Mouse (Mus musculus) mesoderm, embryonic 11.5 days (tissue): ENCODE results near the gene Dnaja3.
A peak's percentile ranks its signal among the peaks of the same experiment; 100 is the strongest.

ENCODE experiments used
- DNase-seq: peaks from one replicate; pipeline ENCODE4 v3.0.0-alpha.2; 2012; ENCODE audit warnings: low read depth, low spot score

Gene Dnaja3

DNA sequence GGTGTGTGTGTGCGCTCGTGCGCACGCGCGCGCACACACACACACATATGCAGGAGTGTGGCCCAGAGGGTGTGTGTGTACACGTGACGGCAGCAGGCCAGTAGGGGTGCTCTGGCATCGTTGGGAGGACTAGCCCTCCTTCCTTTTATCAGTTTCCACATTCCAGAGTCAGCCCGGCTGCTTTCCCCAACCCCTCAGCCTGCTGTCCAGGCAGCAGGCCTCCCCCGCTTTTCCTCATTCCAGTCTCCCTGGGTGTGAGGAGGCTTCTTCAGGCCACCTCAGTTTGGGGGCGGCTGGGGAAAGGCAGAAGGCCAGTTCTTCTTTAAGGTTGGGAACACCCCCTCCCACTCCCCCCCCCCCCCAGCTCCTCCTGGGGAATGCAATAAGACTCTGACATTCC lies 2.4 kb downstream of the Dnaja3 start:
- peak; percentile 77 for DNase-seq

DNA sequence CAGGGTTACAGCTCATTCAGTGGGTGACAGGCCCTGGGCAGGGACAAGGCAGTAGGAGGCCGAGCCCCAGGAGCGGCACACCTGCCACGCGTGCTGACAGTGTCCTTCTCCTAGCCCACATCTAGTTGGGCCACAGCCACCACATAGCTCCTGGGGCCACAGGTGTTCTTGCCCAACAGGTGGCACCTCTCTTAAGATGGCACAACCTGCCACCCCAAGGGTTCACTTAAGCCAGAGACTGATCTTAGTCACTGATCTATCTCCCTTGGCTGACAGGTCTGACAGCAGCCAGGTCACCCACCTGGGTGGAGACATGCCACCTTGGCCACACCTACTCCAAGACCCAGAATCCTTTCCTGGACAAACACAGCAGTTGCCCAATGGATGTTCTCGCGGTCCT lies 3.1 kb downstream of the Dnaja3 start:
- DNase-seq = no peak

DNA sequence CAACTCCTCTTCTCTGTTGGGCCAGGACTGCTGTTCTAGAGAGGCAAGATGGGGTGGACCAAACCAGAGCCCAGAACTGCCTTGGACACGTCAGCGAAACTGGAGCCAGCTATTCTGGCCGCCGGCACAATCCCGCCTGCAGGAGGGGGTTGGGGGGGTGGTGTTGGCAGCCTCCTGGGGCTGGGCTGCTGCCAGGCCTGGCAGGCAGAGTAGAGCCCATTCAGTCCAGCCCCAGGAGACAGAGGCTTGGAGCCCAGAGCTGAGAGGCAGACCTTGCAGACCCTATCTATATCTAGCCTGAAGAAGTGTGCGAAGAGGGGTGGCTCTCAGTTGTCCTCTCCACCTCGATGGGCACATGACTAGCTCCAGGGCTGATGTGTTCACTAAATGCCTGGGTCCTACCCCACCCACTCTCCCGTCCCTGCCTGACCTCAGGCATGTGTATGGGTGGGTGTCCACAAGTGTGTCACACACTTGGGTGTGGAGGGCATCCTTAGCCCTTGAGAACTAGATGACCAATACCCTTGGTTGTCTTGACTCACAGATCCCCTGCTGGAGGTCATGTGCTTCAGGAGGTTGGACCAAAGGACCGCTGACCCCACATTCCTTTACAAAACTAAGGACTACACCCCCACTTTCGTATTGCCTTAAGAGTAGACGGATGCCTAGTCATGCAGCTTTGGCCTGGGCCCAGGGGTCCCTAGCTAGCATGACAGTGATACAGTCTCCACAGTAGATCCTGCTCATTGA lies 4.1 kb downstream of the Dnaja3 start:
- no peak for DNase-seq

DNA sequence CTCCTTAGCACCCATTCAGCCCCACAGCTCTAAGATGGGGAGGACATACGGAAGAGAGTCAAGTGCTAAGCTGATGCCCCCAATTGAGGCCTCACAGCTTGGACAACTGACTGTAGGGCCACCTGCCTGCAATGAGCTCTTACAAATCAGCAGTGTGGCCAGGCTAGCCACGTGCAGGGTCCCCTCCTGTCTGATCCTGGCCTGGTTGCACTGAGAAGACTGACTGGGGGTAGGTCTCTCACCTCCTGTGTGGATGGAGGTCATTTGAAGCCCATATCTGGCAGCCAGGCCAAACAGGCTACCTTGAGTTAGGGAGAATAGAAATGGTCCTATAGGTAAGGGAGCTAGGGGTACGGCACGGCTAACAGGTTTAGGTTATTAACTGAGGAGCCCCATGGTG lies 6.1 kb downstream of the Dnaja3 start:
- no peak for DNase-seq

GRCm38 (mm10) chr16:4646831-4647230 lies 7.0 kb downstream of the Dnaja3 start:
- no peak for DNase-seq

DNA sequence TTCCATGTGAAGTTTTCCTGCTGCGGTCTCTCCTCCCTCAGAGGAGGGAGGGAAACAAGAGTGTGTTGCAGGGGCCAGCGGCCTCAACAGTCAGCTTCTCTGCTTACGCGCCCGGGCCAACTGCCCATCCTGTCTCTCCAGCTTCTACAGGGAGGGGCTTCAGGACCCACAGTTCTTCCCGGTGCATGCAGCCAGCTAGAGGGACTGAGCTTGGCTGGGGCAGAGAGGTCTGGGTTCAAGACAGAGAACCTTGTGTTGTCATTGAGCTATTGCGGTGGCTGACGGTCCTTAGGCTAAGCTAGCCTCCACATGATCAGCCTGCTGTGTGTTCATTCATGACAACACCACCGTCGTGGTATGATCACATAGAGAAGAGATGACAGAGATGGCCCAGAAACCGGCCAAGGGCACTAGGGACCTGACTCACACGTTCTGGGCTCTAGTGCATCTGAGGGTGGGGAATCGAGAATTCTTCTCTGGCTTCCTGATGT lies 7.9 kb downstream of the Dnaja3 start:
- no peak for DNase-seq

- no peak for DNase-seq
These were observed 8.7 kb downstream of the Dnaja3 start for GRCm38 (mm10) chr16:4648416-4649023.

DNA sequence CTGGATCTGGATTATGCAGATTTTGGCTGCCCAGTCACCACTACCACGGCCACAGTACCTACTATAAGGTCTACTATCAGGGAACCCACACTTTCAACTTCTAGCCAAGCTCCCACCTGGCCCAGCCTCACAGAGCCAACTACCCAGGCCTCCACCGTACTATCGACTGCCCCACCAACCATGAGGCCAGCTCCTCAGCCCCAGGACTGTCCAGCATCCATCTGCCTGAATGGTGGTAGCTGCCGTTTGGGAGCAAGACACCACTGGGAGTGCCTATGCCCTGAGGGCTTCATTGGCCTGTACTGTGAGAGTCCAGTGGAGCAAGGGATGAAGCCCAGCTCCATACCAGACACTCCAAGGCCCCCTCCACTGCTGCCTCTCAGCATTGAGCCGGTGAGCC lies 9.4 kb downstream of the Dnaja3 start:
- no peak for DNase-seq

DNA sequence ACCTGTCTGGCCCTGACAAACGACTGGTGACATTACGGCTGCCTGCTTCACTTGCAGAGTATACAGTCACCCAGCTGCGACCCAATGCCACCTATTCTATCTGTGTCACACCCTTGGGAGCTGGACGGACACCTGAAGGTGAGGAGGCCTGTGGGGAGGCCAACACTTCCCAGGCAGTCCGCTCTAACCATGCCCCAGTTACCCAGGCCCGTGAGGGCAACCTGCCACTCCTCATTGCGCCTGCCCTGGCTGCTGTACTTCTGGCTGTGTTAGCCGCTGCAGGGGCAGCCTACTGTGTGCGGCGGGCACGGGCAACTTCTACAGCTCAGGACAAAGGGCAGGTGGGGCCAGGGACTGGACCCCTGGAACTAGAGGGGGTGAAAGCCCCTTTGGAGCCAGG lies 9.9 kb downstream of the Dnaja3 start:
- no peak for DNase-seq

DNA sequence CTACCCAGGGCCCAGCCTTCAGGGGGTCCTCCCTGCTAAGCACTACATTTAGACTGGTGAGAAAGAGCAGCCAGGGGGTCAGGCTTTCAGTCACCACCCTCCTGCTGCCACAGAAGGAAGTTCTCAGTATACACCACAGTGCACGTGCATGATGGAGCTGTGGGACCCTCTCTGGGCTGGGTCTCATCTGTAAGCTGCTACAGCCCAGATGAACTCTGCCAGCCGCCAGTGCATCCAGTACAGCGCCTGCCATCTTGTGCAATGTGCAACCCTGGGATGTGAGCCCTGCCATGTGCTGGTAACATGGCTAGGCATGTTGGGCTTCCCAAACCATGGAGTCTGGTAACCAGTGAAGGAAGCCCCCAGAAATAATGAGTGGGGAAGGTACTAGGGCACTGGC lies 10.4 kb downstream of the Dnaja3 start:
- DNase-seq = no peak

- DNase-seq = no peak
These were observed 11.3 kb downstream of the Dnaja3 start for GRCm38 (mm10) chr16:4651081-4651480.

DNA sequence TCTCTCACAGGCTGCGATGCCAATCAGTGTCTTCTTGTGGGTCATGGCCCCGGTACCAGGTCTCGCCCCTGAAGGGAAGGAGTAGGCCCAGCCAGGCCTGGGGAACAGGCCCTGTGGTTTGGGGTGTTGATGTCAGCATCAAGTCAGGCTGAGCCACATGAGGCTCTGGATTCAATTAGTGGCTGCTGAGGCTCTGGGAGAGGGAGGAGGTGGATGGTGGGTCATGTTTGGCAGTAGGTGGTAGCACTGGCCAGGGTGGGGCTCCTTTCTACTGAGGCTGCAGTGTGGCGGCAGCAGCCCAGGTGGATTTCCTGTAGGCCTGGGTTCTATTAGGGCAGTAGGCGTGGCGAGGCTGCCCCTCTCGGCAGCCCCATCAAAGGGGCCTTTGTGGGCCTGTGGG lies 11.8 kb downstream of the Dnaja3 start:
- DNase-seq = peak; percentile 63

- peak; percentile 26 for DNase-seq
These were observed 13.1 kb downstream of the Dnaja3 start for GRCm38 (mm10) chr16:4652707-4653416.

- no peak for DNase-seq
These were observed 14.9 kb downstream of the Dnaja3 start for GRCm38 (mm10) chr16:4654706-4655105.

- no peak for DNase-seq
These were observed 15.5 kb downstream of the Dnaja3 start for GRCm38 (mm10) chr16:4655251-4655734.

DNA sequence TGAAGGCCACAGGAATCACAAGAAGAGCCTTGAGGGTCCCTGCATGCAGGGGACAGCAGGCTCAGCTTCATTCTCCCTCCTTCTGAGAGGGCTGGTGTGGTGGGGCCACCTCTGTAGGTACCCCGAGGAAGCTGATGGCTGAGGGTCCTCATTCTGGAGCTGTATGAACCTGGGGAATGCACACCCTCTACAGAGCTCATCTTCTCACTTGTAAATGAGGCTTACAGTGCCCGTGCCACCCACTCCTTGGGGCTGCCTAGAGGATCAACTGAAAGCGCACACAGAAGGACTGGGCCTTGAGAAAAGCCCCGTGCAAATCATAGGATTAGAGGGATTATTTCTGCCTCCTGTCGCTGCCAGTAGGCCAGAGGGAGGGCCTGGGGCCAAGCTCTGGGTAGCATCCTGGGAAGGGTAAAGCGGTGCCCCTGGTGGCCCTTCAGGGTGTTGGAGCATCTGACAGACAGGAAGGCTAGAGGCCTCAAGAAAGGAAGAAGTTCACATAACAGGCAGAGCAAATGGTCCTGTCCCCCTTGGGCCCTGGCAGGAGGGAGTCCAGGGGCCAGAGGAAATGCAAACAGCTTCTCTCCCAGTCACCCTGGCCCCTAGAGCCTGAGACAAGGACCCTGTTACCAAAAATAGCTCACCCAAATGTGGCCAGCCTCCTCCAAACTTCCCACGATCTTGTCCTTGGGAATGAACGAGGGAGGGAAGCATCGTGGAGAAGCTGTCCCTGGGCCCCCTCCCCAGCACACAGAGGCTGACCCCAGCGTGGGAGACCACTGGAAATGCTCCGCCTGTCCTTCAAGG lies 16.2 kb downstream of the Dnaja3 start:
- DNase-seq = no peak

- DNase-seq = no peak
These were observed 16.8 kb downstream of the Dnaja3 start for GRCm38 (mm10) chr16:4656571-4657081.

DNA sequence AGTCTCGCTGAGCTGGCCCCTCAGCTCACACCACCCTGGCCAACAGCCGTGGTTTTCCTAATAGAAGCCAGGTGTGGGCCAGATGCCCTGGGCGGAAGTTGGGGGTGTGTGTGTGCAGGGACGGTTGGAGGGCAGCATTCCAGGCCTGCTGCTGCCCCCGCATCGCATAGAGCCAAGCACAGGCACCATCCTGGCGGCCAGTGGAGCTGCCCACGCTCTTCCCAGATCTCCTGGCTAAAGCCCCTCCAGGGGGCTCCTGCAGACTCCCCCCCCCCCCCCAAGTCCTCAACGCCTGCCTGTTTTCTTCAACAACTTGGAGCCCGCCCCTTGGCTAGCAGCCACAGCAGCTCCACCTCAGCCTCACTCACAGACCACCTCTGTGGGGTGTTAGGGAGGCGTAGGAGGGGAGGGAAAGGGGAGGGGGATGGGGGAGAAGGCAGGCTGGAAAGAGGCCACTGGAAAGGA lies 19.0 kb downstream of the Dnaja3 start:
- peak; percentile 87 for DNase-seq

DNA sequence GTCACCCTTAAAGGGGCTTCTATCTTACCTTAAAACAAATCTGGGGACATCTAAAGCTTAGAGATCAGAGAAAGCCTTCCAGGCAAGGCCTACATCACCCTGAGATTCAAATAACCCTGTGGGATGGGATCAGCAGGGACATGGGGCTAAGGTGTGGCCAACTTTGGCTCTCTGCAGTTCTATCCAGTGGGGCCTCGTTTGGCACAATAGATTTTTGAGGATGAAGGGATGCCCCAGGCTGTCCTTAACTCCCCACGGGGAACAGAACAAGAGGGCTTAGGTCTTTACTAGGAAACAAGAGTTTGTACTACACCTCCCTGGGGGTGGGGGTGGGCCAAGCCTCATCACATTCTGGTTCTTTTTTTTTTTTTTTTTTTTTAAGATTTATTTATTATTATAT lies 19.5 kb downstream of the Dnaja3 start:
- no peak for DNase-seq

DNA sequence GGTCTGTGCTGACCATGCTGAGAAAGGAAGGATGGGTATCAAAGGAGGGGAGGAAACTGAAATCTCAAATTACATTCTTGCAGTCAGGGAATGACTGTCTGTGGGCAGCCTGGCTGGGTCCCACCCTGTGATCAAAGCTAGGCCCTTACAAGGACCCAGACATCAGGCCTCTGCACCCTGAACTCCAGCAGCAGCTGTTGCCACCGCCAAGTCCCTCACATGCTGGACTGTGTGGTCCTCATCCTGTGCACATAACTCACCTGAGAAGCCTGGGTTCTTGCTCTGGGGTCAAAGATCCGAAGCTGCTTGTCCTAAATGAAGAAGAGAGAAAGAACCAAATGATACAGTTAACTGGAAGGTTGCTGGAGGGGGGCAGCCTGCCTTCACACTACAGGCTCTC lies 21.8 kb downstream of the Dnaja3 start:
- no peak for DNase-seq

DNA sequence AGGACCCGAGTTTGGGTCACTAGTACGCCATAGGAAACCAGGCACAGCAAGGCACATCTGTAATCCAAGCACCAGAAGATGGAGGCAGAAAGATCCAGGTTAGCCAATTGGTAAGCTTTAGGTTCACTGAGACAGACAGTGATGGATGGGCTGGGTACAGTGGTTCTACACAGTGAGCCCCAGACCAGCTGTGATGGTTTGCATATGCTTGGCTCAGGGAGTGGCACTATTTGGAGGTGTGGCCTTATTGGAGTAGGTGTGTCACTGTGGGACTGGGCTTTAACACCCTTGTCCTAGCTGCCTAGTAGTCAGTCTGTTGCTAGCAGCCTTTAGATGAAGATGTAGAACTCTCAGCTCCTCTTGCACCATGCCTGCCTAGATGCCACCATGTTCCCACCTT lies 24.0 kb downstream of the Dnaja3 start:
- no peak for DNase-seq
